Mouse (Mus musculus) right cerebral cortex, postnatal 25 days (tissue): ENCODE data around the gene Plcd1.

Source experiments
- DNase-seq: peaks from one replicate; pipeline ENCODE4 v3.0.0; 2022

Gene Plcd1

GRCm38 (mm10) chr9:119093419-119094295 is at the start of gene Plcd1:
Gene Plcd1, minus strand, starts transcription at chr9:119093502.
- peak; percentile 86 for DNase-seq

- no peak for DNase-seq
These were observed 48.8 kb upstream of the Plcd1 start for GRCm38 (mm10) chr9:119142066-119142465.

- no peak for DNase-seq
These were observed 45.5 kb upstream of the Plcd1 start for GRCm38 (mm10) chr9:119138836-119139235.

- no peak for DNase-seq
These were observed 37.4 kb upstream of the Plcd1 start for GRCm38 (mm10) chr9:119130692-119131091.

GRCm38 (mm10) chr9:119128436-119129181 is 35.3 kb upstream of the Plcd1 start:
- DNase-seq: no peak

- no peak for DNase-seq
These were observed 29.5 kb upstream of the Plcd1 start for GRCm38 (mm10) chr9:119122596-119123369.

GRCm38 (mm10) chr9:119120168-119120560 is 26.9 kb upstream of the Plcd1 start:
- DNase-seq: no peak

- no peak for DNase-seq
These were observed 26.3 kb upstream of the Plcd1 start for GRCm38 (mm10) chr9:119119409-119120167.

- DNase-seq: no peak
These were observed 21.6 kb upstream of the Plcd1 start for GRCm38 (mm10) chr9:119114911-119115310.

GRCm38 (mm10) chr9:119110640-119111039 is 17.3 kb upstream of the Plcd1 start:
- DNase-seq: no peak

- no peak for DNase-seq
These were observed 16.5 kb upstream of the Plcd1 start for GRCm38 (mm10) chr9:119109685-119110353.

- no peak for DNase-seq
These were observed 14.3 kb upstream of the Plcd1 start for GRCm38 (mm10) chr9:119107566-119107965.

- no peak for DNase-seq
These were observed 9.4 kb upstream of the Plcd1 start for GRCm38 (mm10) chr9:119102783-119103113.

GRCm38 (mm10) chr9:119101992-119102782 is 8.9 kb upstream of the Plcd1 start, which contains the start of gene Dlec1:
Gene Dlec1, plus strand, starts transcription at chr9:119102478.
- peak; percentile 83 for DNase-seq

GRCm38 (mm10) chr9:119100177-119100898 is 7.0 kb upstream of the Plcd1 start:
- DNase-seq: no peak

- no peak for DNase-seq
These were observed 1.3 kb upstream of the Plcd1 start for GRCm38 (mm10) chr9:119094462-119095109.

- DNase-seq: peak; percentile 52
These were observed 556 bp downstream of the Plcd1 start for GRCm38 (mm10) chr9:119092473-119093418.

- no peak for DNase-seq
These were observed 1.6 kb downstream of the Plcd1 start for GRCm38 (mm10) chr9:119091581-119092310.
